Mouse (Mus musculus) liver, embryonic 14.5 days (tissue): ENCODE data around the gene Cnnm3.

Source experiments
- CTCF ChIP-seq: IDR thresholded peaks from 2 replicates; pipeline ENCODE4 v1.5.1; 2016; ENCODE audit warnings: antibody characterized with exemption, low read depth, control low read depth
- EP300 ChIP-seq: IDR thresholded peaks from 2 replicates; pipeline ENCODE4 v1.6.1; 2016; ENCODE audit warnings: antibody characterized with exemption, low read depth

DNA sequence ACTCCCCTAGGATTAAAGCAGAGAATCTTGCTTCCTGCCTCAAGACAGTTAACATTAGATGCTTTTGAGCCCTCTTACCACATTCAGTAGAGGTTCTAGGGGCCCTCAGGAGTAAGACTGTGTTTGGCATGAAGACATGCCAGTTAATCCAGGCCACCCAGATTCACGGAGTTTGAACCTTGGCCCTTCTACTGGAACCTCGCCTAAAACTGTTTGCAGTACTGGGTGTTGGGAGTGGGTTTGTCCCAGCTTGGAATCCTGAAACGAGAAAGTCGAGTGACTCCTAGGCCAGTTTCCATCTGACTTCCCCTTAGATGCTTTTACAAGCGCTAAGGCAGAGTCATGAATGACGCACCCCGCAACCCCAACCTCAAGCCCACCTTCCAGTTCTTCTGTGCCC, 35.2 kb upstream of the Cnnm3 start:
- TF ChIP-seq CTCF (no peak), EP300 (no peak)
